Mouse (Mus musculus): ENCODE measurements at regions not wholly inside any gene's neighbourhood (a gene's known extent, or its start where the extent isn't known, plus 50 kb on each side); places are given as distances from the start of the nearest gene placed in this dataset. TPM values are rescaled to one million over a fixed set of nuclear protein-coding genes. Genes with fewer than 3 reads are reported as not detected.

- no peak for DNase-seq (ENCODE audit: low spot score)
- Histone ChIP-seq H3K4me3 (ENCODE audit: low read depth, low read length) (no peak overlapping the region), H3K9ac (ENCODE audit: low read length) (no peak overlapping the region), H3K27ac (ENCODE audit: low read depth, low read length) (no peak overlapping the region), H3K4me2 (ENCODE audit: low read length) (no peak overlapping the region), H3K4me1 (ENCODE audit: control insufficient read depth, insufficient read depth, low read length) (no peaks in the 10 kb centered on the region), H3K27me3 (replicated peaks; ENCODE audit: control insufficient read depth, insufficient read depth, low read length) (no peaks in the 10 kb centered on the region), H3K9me3 (replicated peaks; ENCODE audit: control insufficient read depth, low read length) (0 out of 2 replicates have a peak, but pooled peaks cover 5% of the 10 kb centered on the region), H3K36me3 (ENCODE audit: control insufficient read depth, insufficient read depth, low read length) (no peaks in the 10 kb centered on the region)
- no peak for ATAC-seq
- 88% methylated on average over 4 of the region's 4 CpGs for WGBS
Measured at GRCm38 (mm10) chr10:24984801-24985200, 57.5 kb upstream of the Arg1 start.

GRCm38 (mm10) chr10:24981763-24982162 is 54.5 kb upstream of the Arg1 start:
- no peak overlapping the region for H3K27ac ChIP-seq (ENCODE audit: low read depth, low read length)
- no peaks in the 10 kb centered on the region for H3K27me3 ChIP-seq (replicated peaks; ENCODE audit: control insufficient read depth, insufficient read depth, low read length)
- no peak overlapping the region for H3K4me2 ChIP-seq (ENCODE audit: low read length)
- 84% methylated on average over 3 of the region's 3 CpGs for WGBS
- DNase-seq (ENCODE audit: low spot score) (no peak), ATAC-seq (no peak)
- H3K9me3 ChIP-seq (replicated peaks; ENCODE audit: control insufficient read depth, low read length) = 0 out of 2 replicates have a peak, but pooled peaks cover 5% of the 10 kb centered on the region
- no peak overlapping the region for H3K4me3 ChIP-seq (ENCODE audit: low read depth, low read length)
- H3K4me1 ChIP-seq (ENCODE audit: control insufficient read depth, insufficient read depth, low read length) = no peaks in the 10 kb centered on the region
- H3K36me3 ChIP-seq (ENCODE audit: control insufficient read depth, insufficient read depth, low read length) = no peaks in the 10 kb centered on the region
- H3K9ac ChIP-seq (ENCODE audit: low read length) = no peak overlapping the region

Small RNAs in the stretch of these regions (microRNA-seq; reads per million reads assigned to microRNA genes)
- not detected for gene Gm22566
